ENCODE assay signal across 8 mouse cellular contexts in genomic region chr9:54917010-54917677, GRCm38 (mm10). TPM values are rescaled to one million over a fixed set of nuclear protein-coding genes. Genes with fewer than 3 reads are reported as not detected.
DNase-seq lines count a peak whose midpoint lies in the region; ATAC-seq lines count a peak whose summit lies in the region.

TSS of gene Hykk (plus strand) at chr9:54917283.

- no peaks in the 10 kb centered on the region for H3K9me3 ChIP-seq in intestine, embryonic 14.5 days (ENCODE audit: control insufficient read depth, low read length)

- DNase-seq in adrenal gland, postnatal 10 days: peak; percentile 90
- peak; percentile 94 for DNase-seq in embryo, embryonic 9.5 days (ENCODE audit: extremely low spot score)
- peak; percentile 79 to 85 for DNase-seq in gastrocnemius, postnatal 36 days
- DNase-seq in intestine, embryonic 14.5 days (ENCODE audit: low spot score): peak; percentile 89
- DNase-seq in left cerebral cortex, postnatal 10 days (ENCODE audit: extremely low spot score in 1 of 2, low spot score in 2 of 2): peak; percentile 93 to 95
- DNase-seq in right cerebral cortex, postnatal 10 days (ENCODE audit: low spot score in 2 of 2): peak; percentile 93 to 97
- DNase-seq in urinary bladder, postnatal 14 days (ENCODE audit: low spot score): peak; percentile 88

- no peaks in the 10 kb centered on the region for H3K36me3 ChIP-seq in intestine, embryonic 14.5 days (ENCODE audit: control insufficient read depth, insufficient read depth, low read length)

- H3K27ac ChIP-seq in intestine, embryonic 14.5 days (ENCODE audit: low read depth): no peak within 1 kb of the TSS; the same call in 1 of the 2 replicates

- intact Hi-C loops in gastrocnemius, postnatal 36 days (cut with DNase I): loop anchor here (5.0 kb wide), 1 partner anchor 35 kb away; the partner anchor contains the start of genes AY074887 and Psma4
- intact Hi-C loops in left cerebral cortex, postnatal 10 days (cut with DNase I): loop anchor here (5.0 kb wide), 1 partner anchor 35 kb away; the partner anchor contains the start of genes AY074887 and Psma4

- 0% methylated on average over 34 of the region's 34 CpGs for WGBS in intestine, embryonic 14.5 days

- peak within 1 kb of the TSS; percentile 73 for H3K4me3 ChIP-seq in intestine, embryonic 14.5 days (ENCODE audit: low read depth, low read length)

- no peaks in the 10 kb centered on the region for H3K27me3 ChIP-seq in intestine, embryonic 14.5 days (replicated peaks; ENCODE audit: control insufficient read depth, insufficient read depth, low read length)

- H3K4me1 ChIP-seq in intestine, embryonic 14.5 days (replicated peaks; ENCODE audit: control insufficient read depth, insufficient read depth, low read length): peaks cover 10% of the 10 kb centered on the region; the same call in 1 of the 2 replicates

- peak within 1 kb of the TSS; percentile 66 for H3K9ac ChIP-seq in intestine, embryonic 14.5 days (ENCODE audit: low read length)

- ATAC-seq in intestine, embryonic 14.5 days (replicated peaks; ENCODE audit: low FRiP score, low TSS enrichment, low read depth): peak; percentile 98
- peak; percentile 99 for ATAC-seq in megakaryocyte progenitor cell, adult 5-6 weeks (replicated peaks; ENCODE audit: poor library complexity)

- H3K4me2 ChIP-seq in intestine, embryonic 14.5 days (ENCODE audit: low read length): peak within 1 kb of the TSS; percentile 91

RNA-seq across cellular contexts. Expression of gene Hykk, which starts in this region (rescaled TPM):
- total RNA-seq in adrenal gland, postnatal 10 days (2021): 10 to 100 TPM in 1 of 2 experiments, 1 to 10 TPM in 1; 7.6 to 10.8 TPM
- total RNA-seq in gastrocnemius, postnatal 36 days (2021): under 1 TPM; 0.74 to 0.79 TPM
- polyA plus RNA-seq in intestine, embryonic 14.5 days (2014; fragmentation: Nextera tagmentation; extraction: Ambion mirVana): 3.8 and 3.9 TPM in 2 replicates
- 1 to 10 TPM; 1.4 to 1.6 TPM for total RNA-seq in left cerebral cortex, postnatal 10 days (2021)
- total RNA-seq in megakaryocyte progenitor cell, adult 5-6 weeks (2015): 0.05 TPM in 1 of 2 replicates, not detected in the other
- 0.04 and 0.20 TPM in 2 replicates for total RNA-seq in megakaryocyte progenitor cell, adult 5-6 weeks (2017)

Comparison
In these comparisons a context has a peak if more than half of its experiments do, and no peak if none do; other contexts are left out.
1. Peak in DNase-seq in gastrocnemius, postnatal 36 days; RNA of the gene not detected or under 1 TPM.
2. Peak in ATAC-seq in megakaryocyte progenitor cell, adult 5-6 weeks; RNA of the gene not detected or under 1 TPM.